Mouse (Mus musculus) G1E (cell line): ENCODE measurements around the gene Prom2. TPM values are rescaled to one million over a fixed set of nuclear protein-coding genes. Genes with fewer than 3 reads are reported as not detected.
A peak's percentile ranks its signal among the peaks of the same experiment; 100 is the strongest.

Experiments used
- ATAC-seq: 2 replicates; pipeline ENCODE4 v1.8.0; 2016; ENCODE audit warnings: mild to moderate bottlenecking; ENCODE audit not compliant: insufficient number of reproducible peaks, poor library complexity, low FRiP score, severe bottlenecking; ENCODE audit errors: extremely low read depth
- DNase-seq: peaks from one replicate; pipeline ENCODE4 v3.0.0; 2012; ENCODE audit warnings: low spot score
- H3K27me3 ChIP-seq: 2 replicates; pipeline ENCODE4 v1.6.1; 2012; ENCODE audit warnings: mild to moderate bottlenecking, low read length, inconsistent platforms; ENCODE audit not compliant: insufficient read depth
- H3K36me3 ChIP-seq: replicated peaks from 2 replicates; pipeline ENCODE3; 2012; ENCODE audit warnings: mild to moderate bottlenecking, inconsistent platforms
- H3K4me1 ChIP-seq: 2 replicates; pipeline ENCODE4 v1.6.1; 2012; ENCODE audit warnings: low read depth, low read length, inconsistent platforms, mixed read lengths; ENCODE audit not compliant: insufficient read depth
- H3K4me3 ChIP-seq: 2 replicates; pipeline ENCODE4 v1.5.1; 2012; ENCODE audit warnings: low read depth, mild to moderate bottlenecking, inconsistent platforms, low read length, moderate library complexity, mixed read lengths
- H3K9me3 ChIP-seq: replicated peaks from 2 replicates; pipeline ENCODE4 v1.6.1; 2012; ENCODE audit warnings: inconsistent platforms
- CTCF ChIP-seq: IDR thresholded peaks from 2 replicates; pipeline ENCODE4 v1.5.1; 2012; ENCODE audit warnings: low read depth, low read length, inconsistent platforms, mixed read lengths
- GATA1 ChIP-seq: IDR thresholded peaks from 2 replicates; pipeline ENCODE4 v1.6.1; 2012; ENCODE audit warnings: borderline replicate concordance, low read length, inconsistent platforms, mixed read lengths
- GATA2 ChIP-seq: IDR thresholded peaks from 2 replicates; pipeline ENCODE4 v1.6.1; 2012; ENCODE audit warnings: low read depth, low read length, inconsistent platforms, borderline replicate concordance
- POLR2AphosphoS5 ChIP-seq: IDR thresholded peaks from 2 replicates; pipeline ENCODE4 v1.6.1; 2012; ENCODE audit warnings: low read depth, low read length, inconsistent platforms; ENCODE audit not compliant: insufficient replicate concordance
- TAL1 ChIP-seq: conservative IDR thresholded peaks from 2 replicates; pipeline ENCODE4 v1.6.1; 2012; ENCODE audit warnings: low read depth, low read length, inconsistent platforms, mixed read lengths
- polyA plus RNA-seq: library from polyadenylated mRNA; stranded (reverse); fragments of >175 nt; gene quantifications from 2 replicates; pipeline ENCODE4 v1.2.3, GENCODE M21; 2012
- total RNA-seq, 2 experiments: library from RNA; stranded (forward) in 1 of 2; stranded (reverse) in 1 of 2; fragments of 200-1000 nt in 1 of 2; fragments of >200 nt in 1 of 2; fragmentation: Nextera tagmentation in 1 of 2; gene quantifications; 2 replicates each; pipeline ENCODE4 v1.2.3; 2014 to 2017

The Prom2 gene
- total and polyA plus RNA-seq, 3 experiments = 0.11 TPM; not detected in 2

DNA sequence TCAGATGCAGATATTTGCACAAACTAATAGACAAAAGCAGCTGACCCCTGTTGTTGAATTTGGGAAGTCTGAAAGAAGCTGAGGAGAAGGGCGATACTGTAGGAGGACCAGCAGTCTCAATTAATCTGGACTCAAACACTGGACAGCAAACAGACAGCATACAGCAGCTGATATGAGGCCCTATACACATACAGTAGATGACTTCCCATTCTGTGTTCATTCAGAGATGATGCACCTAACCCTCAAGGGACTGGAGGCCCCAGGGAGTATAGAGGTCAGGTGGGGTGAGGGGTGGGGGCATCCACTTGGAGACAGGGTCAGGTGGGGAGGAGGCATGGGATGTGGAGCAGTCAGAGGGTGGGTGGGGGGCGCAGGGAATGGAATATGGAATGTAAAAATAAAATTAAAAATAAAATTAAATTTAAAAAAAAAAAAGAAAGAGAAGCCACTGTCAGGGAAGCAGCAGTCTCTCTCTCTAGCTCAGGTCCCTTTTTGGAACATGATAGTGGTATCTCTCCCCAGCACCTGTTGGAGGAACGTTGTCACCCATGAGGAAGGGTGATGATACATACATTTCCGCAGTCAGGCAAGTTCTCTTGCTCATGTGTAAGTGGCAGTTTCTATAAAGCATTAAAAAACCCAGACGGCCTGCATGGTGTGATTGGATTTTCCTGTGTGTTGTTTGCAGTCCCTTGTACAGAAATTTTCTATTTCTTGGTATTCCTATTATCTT, 7.2 kb upstream of the Prom2 start:
- no peak for DNase-seq

DNA sequence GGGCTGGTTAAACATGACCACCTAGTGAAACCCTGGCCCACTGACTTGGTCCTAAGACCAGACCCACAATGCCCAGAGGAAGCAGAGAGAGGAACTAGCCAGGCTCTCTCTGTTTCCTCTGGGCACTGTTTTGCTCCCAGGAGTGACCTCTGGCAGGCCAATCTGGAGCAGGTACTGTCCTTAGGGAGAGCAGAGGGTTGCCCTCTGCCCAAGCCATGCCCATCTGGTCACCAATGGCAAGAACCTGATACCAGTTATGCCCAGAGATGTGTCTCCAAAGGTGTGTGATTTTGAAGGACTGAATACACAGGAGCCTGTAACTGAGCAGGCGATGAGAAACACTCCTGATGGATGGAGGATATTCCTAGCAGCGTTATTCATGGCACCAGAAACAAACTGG, 430 bp upstream of the Prom2 start:
- no peaks in the 10 kb centered on the region; the same call in 1 of the 2 replicates for H3K27me3 ChIP-seq
- DNase-seq (no peak), ATAC-seq (no peak)
- H3K4me3 ChIP-seq = no peak overlapping the region
- H3K4me1 ChIP-seq = no peaks in the 10 kb centered on the region
- TF ChIP-seq GATA2 (no peak), TAL1 (no peak), GATA1 (no peak), CTCF (no peak), POLR2AphosphoS5 (no peak)
- H3K9me3 ChIP-seq = no peaks in the 10 kb centered on the region
- H3K36me3 ChIP-seq = no peaks in the 10 kb centered on the region

More for the DNA sequence above, 7.2 kb upstream of the Prom2 start:
- H3K9me3 ChIP-seq = no peaks in the 10 kb centered on the region
- ATAC-seq = no peak
- H3K36me3 ChIP-seq = no peaks in the 10 kb centered on the region
- H3K4me3 ChIP-seq = no peak overlapping the region
- TF ChIP-seq POLR2AphosphoS5 (no peak), TAL1 (no peak), GATA1 (no peak)
- H3K27me3 ChIP-seq = no peaks in the 10 kb centered on the region; the same call in none of the 2 replicates
- no peaks in the 10 kb centered on the region for H3K4me1 ChIP-seq

GRCm38 (mm10) chr2:127539494-127539893, 1.8 kb downstream of the Prom2 start:
- no peak for ATAC-seq
- TF ChIP-seq CTCF = peak; percentile 7; the same call in 1 of the 2 replicates
- no peak for TF ChIP-seq GATA2
- Histone ChIP-seq H3K4me3 (no peak overlapping the region), H3K27me3 (no peaks in the 10 kb centered on the region), H3K4me1 (no peaks in the 10 kb centered on the region), H3K36me3 (no peaks in the 10 kb centered on the region), H3K9me3 (no peaks in the 10 kb centered on the region)
- no peak for DNase-seq

GRCm38 (mm10) chr2:127537548-127537947, 3.7 kb downstream of the Prom2 start:
- H3K4me1 ChIP-seq = no peaks in the 10 kb centered on the region
- ATAC-seq (no peak), DNase-seq (no peak)
- TF ChIP-seq GATA2 (no peak), POLR2AphosphoS5 (no peak), GATA1 (no peak), TAL1 (no peak)
- H3K4me3 ChIP-seq = no peak overlapping the region
- H3K9me3 ChIP-seq = no peaks in the 10 kb centered on the region
- H3K27me3 ChIP-seq = no peaks in the 10 kb centered on the region
- H3K36me3 ChIP-seq = no peaks in the 10 kb centered on the region

DNA sequence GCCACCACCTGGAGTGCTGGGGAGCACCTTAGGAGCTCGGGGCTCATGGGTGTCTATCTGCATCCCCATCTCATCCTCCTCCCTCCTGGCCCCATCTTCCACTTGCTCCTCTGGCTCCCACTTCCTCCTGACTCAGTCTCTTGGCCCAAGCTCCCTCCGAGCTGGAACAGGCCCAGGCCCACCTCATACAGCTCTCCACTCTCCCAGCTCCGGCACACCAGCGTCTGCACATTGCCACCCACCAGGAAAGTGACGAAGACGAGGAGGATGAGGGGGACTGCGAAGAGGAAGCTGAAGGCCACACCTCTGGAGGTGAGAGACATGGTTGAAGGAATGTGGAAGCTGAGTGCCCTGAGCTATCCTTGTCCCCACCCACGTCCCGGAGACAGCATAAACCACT, 5.9 kb downstream of the Prom2 start:
- DNase-seq (no peak), ATAC-seq (no peak)
- H3K4me1 ChIP-seq = no peaks in the 10 kb centered on the region
- H3K27me3 ChIP-seq = no peaks in the 10 kb centered on the region
- TF ChIP-seq POLR2AphosphoS5 = no peak
- no peak for TF ChIP-seq TAL1
- TF ChIP-seq GATA1 = no peak
- no peak for TF ChIP-seq CTCF
- no peak for TF ChIP-seq GATA2
- no peaks in the 10 kb centered on the region for H3K36me3 ChIP-seq
- no peak overlapping the region for H3K4me3 ChIP-seq
- no peaks in the 10 kb centered on the region for H3K9me3 ChIP-seq

DNA sequence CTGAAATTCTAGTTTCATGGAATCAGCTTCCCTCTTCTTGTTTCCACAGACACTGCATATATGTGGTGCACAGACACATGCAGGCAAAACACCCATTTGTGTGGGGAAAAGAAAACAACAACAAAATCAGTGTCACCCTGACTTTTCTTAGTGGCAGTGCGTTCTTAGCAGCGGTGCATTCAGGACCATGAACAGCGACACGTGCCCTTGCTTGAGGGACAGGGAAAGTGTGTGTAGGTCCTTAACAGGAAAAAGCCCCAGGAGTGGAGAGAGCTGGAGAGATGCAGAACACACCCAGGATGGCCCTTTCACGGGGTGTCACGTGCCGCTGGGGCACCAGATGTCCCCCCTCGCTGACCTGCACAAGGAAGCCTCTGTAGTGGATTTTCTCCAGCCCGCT, 8.9 kb downstream of the Prom2 start:
- no peaks in the 10 kb centered on the region for H3K9me3 ChIP-seq
- no peak for ATAC-seq
- no peak for TF ChIP-seq GATA1
- no peak for TF ChIP-seq GATA2
- TF ChIP-seq TAL1 = no peak
- no peak for TF ChIP-seq CTCF
- no peak for TF ChIP-seq POLR2AphosphoS5
- no peak overlapping the region for H3K4me3 ChIP-seq
- no peaks in the 10 kb centered on the region for H3K4me1 ChIP-seq
- H3K36me3 ChIP-seq = no peaks in the 10 kb centered on the region
- no peaks in the 10 kb centered on the region for H3K27me3 ChIP-seq
- DNase-seq = peak; percentile 24

DNA sequence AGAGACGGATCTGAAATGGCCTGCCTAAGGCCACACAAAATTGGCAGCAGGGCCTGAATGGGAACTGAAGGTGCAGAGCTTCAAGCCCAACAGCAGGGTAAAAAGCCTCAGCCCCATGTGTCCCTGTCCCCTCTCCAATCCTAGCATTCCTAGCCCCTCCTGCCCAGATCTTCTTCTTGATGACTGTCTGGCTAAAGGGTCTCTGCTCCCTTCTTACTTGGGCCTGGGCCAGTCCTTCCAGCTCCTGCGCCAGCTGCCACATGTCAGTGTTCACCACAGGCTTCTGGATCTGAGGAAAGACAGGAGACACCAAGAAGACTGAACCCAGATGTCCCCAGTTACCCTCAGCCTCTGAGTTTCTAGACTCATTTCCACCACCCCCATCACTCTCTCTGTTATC, 9.7 kb downstream of the Prom2 start:
- no peak for ATAC-seq
- Histone ChIP-seq H3K4me3 (no peak overlapping the region), H3K4me1 (no peaks in the 10 kb centered on the region), H3K36me3 (no peaks in the 10 kb centered on the region), H3K9me3 (no peaks in the 10 kb centered on the region), H3K27me3 (no peaks in the 10 kb centered on the region)
- no peak for TF ChIP-seq GATA2
- TF ChIP-seq GATA1 = no peak
- no peak for TF ChIP-seq TAL1
- no peak for TF ChIP-seq POLR2AphosphoS5
- no peak for TF ChIP-seq CTCF
- DNase-seq = no peak
